Mouse (Mus musculus) effector memory CD4-positive, alpha-beta T cell, adult 5 months (primary cell): ENCODE results near the gene Unc13d. TPM values are rescaled to one million over a fixed set of nuclear protein-coding genes. Genes with fewer than 3 reads are reported as not detected.

ENCODE experiments used
- polyA plus RNA-seq: library from polyadenylated mRNA; unstranded; fragments of 100-300 nt; shearing (Covaris generic); gene quantifications from one replicate; pipeline ENCODE4 v1.2.1, GENCODE M21; 2017

The Unc13d gene
- polyA plus RNA-seq: 80.3 TPM

DNA sequence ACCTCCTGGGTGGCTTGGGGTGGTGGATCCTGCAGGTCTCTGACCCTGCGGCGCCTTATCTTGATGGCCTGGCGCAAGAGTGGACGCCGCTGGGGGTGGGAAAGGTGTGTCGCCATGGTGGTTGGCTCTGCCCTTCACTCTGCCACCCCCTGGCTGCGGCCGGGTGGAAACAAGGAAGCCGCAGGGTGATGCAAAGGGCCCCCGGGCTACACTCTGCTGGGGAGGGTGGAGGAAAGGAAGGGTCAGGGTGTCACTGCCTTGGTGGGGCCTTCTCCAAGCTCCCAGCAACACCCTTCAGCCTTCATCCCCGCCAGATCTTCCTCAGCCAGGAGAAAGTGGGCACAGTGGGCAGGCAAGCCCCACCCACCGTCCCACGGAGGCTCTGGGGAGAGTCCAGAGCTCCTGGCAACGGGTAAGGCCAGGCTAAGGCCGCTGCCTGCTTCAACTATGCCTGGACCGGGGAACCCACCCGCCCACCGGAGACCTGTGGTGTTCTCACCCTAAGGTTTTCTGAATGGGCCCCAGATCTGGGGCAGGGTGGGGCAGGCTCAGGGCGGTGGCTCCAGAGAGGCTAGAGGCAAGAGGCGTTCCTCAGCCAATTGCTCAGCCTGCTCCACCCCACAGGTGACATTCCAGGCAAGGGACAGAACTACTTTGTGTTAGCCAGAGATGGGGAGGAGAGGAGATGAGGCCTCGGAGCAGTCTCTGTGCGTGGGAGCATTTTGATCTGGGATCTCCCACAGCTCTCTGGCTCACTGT is at the start of gene Unc13d:
Unc13d (minus strand) TSS at position 516 of the 759 bp plus-strand sequence.

DNA sequence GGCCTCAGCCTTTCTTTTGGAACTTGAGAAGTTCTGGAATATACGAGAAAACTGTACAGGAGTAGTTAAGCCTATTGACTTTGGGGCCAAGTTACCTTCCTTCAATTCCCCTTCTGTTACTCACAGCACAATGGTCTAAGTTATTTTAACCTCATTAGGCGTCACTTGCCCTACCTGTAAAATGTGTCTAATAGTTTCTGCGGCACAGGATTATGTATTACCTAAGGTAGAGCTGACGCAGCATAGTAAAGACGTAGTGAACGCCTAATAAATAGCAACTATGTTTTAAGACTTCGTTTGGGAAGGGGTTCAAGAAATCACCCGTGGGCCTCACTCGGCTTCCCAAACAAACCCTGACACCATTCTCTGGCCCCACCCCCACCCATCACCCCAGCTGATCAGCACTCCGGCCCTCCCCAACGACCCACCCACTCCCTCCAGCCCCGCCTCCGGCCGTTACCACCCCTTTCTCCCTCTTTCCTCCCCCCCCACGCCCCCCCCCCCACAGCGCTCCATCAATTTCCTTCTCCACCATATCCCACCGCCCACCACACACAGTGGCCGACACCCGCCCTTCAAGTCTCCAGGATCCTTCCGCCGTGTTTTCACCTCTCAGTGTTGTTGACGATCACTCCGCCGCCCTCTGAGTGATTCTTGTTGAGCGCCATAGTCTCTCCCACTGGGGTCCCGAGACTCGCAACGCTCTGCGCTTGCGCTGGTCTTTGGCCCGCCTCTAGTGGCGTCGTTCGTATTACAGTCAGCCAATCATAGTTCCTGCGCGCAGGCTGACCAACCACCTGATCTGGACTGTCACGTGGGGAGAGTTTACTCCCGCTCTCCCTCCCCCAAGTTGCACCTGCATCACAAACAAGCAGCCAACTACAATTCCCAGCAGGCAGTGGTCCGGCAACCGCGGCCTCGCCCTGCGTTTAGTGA is 8.8 kb upstream of the Unc13d start, which contains the start of gene Wbp2:
Wbp2 (minus strand) TSS at position 738 of the 936 bp plus-strand sequence.

DNA sequence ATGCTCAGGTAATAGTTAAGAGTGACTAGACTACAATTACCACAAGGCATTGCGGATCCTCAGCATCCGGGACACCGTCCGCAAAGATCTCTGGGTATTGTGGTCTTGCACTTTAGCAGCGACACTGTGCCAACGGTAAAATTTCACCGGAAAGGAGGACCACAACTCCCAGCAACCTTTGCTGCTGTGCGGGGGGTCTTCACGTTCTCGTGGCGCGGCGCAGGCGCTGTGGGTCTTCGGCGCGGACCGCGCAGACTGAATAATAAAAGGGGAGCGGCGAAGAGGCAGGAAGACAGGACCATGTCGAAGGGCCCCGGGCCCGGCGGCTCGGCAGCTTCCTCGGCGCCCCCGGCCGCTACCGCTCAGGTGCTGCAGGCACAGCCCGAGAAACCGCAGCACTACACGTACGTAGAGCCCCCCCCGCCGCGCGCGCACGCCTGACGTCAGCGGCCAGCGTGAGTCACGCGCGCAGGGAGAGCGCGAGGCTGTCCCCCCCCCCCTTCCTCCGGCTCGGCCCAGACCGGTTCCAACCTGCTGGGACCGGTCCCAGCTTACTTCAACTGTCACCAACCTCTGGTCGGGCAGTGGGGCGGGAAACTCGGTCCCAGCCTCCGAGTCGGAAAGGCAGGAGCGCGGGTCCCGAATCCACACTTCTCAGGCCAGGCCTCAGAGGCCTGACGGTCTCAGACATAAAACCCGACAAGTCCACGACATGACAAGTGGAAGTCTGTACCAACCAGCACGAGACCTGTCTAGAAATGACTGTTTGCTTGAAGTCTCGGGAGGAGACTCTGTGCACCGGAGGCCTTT is 47.5 kb downstream of the Unc13d start, which contains the start of gene Unk:
Unk (plus strand) TSS at position 235 of the 810 bp plus-strand sequence.

DNA sequence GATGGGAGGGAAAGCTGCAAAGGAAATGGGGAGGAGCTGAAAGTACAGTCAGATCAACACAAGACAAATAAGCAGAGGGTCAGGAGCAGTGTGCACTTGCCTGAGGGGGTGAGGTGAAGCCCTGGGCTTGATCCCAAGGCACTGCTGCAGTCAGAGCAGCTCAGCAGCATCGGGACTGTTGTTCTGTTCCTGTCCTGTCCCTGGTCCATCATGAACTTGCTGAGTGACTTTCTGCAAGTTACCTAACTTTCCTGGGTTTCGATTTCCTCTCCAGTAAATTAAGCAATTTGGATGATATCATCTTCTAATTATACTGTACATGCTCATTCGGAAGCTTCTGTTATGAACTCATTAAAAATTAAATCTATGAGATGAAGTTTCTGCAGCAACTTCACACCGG is 50.0 kb downstream of the Unc13d start, which contains the start of gene H3f3b:
H3f3b (minus strand) TSS at position 207 of the 400 bp plus-strand sequence.

DNA sequence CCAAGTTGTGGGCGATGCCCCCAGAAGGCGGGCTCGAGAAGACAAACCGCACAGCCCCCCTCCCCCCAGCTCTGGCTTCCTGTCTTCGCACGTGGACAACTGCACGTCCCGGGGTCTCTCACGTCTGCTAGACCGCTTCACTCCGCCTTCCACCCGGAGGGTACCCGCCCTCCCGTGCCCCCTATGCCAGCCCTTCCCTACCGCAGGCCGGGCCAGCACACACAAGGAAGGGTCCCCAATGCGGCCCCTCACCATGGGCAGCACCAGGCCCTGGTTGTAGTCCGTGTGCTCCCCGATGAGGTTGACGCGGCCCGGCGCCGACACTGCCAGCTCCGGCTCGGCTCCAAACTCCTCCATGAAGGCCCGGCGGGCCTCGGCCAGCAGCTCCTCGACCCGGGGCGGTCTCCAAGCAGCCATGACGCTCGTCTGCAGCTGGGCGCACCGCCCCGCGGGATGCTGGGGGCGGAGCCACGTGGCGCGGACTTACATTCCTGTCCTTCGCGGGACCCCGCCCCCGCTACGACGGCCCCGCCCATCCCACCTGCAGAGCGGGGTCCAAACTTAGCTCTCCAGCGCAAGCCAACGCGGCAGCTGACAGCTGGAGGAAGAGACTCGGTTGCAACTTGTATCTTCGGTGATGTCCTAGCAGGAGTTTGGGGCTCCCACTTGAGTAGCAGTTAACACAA is 65.4 kb downstream of the Unc13d start, which contains the start of gene Galk1:
Galk1 (minus strand) TSS at position 458 of the 686 bp plus-strand sequence.

Other genes with a start within 250 kb of the Unc13d start
- 0.07 TPM for gene Myo15b, start 219.6 kb downstream of the Unc13d start, polyA plus RNA-seq
- gene Smim5, start 178.0 kb downstream of the Unc13d start, polyA plus RNA-seq: 0.60 TPM
- gene Smim6, start 165.9 kb downstream of the Unc13d start, polyA plus RNA-seq: 0.52 TPM
- 30.1 TPM for gene Sap30bp, start 144.7 kb downstream of the Unc13d start, polyA plus RNA-seq
- gene Recql5, start 144.5 kb downstream of the Unc13d start, polyA plus RNA-seq: 9.4 TPM
- gene Itgb4, start 103.3 kb downstream of the Unc13d start, polyA plus RNA-seq: not detected
- 16.1 TPM for gene Galk1, start 65.2 kb downstream of the Unc13d start, polyA plus RNA-seq
- 2,052 TPM for gene H3f3b, start 50.0 kb downstream of the Unc13d start, polyA plus RNA-seq
- 35.8 TPM for gene Unk, start 47.6 kb downstream of the Unc13d start, polyA plus RNA-seq
- gene Wbp2, start 9.0 kb upstream of the Unc13d start, polyA plus RNA-seq: 312 TPM
- gene Trim47, start 49.2 kb upstream of the Unc13d start, polyA plus RNA-seq: 0.50 TPM
- gene Trim65, start 53.2 kb upstream of the Unc13d start, polyA plus RNA-seq: 12.1 TPM
- gene Mrpl38, start 60.9 kb upstream of the Unc13d start, polyA plus RNA-seq: 73.9 TPM
- 6.1 TPM for gene Fbf1, start 90.2 kb upstream of the Unc13d start, polyA plus RNA-seq
- gene Ten1, start 120.9 kb upstream of the Unc13d start, polyA plus RNA-seq: 27.9 TPM
- gene Acox1, start 121.1 kb upstream of the Unc13d start, polyA plus RNA-seq: 20.6 TPM
- gene Evpl, start 160.1 kb upstream of the Unc13d start, polyA plus RNA-seq: 0.10 TPM
- gene Srp68, start 196.3 kb upstream of the Unc13d start, polyA plus RNA-seq: 60.8 TPM
- gene Galr2, start 203.0 kb upstream of the Unc13d start, polyA plus RNA-seq: not detected
- gene Exoc7, start 229.3 kb upstream of the Unc13d start, polyA plus RNA-seq: 46.4 TPM